Mouse (Mus musculus) hindbrain, postnatal 0 days (tissue): ENCODE results near the gene Pxmp4. TPM values are rescaled to one million over a fixed set of nuclear protein-coding genes. Genes with fewer than 3 reads are reported as not detected.

Experiments
- ATAC-seq: fragments of 200-750 bp; cut with Nextera tagmentation; 2 replicates; pipeline ENCODE4 v1.8.0; 2017; ENCODE audit warnings: mild to moderate bottlenecking, moderate TSS enrichment, moderate library complexity
- DNase-seq: peaks from one replicate; pipeline ENCODE4 v3.0.0-alpha.2; 2015; ENCODE audit warnings: low spot score
- H3K27ac ChIP-seq: fragments of 300-500 bp; sonication (generic); 2 replicates; pipeline ENCODE4 v1.5.1; 2014; ENCODE audit warnings: mild to moderate bottlenecking
- H3K27me3 ChIP-seq: fragments of 300-500 bp; sonication (generic); 2 replicates; pipeline ENCODE4 v1.6.1; 2014; ENCODE audit warnings: low read length, mixed read lengths; ENCODE audit not compliant: insufficient read depth
- H3K36me3 ChIP-seq: fragments of 300-500 bp; sonication (generic); 2 replicates; pipeline ENCODE4 v1.6.1; 2014; ENCODE audit warnings: low read length, mixed read lengths; ENCODE audit not compliant: insufficient read depth
- H3K4me1 ChIP-seq: fragments of 300-500 bp; sonication (generic); 2 replicates; pipeline ENCODE4 v1.6.1; 2014; ENCODE audit warnings: antibody characterized with exemption, low read length, mixed read lengths; ENCODE audit not compliant: insufficient read depth
- H3K4me2 ChIP-seq: fragments of 300-500 bp; sonication (generic); 2 replicates; pipeline ENCODE4 v1.6.1; 2014; ENCODE audit warnings: low read depth, mild to moderate bottlenecking, low read length, moderate library complexity, mixed read lengths
- H3K4me3 ChIP-seq: fragments of 300-500 bp; sonication (generic); 2 replicates; pipeline ENCODE4 v1.5.1; 2014; ENCODE audit warnings: low read length
- H3K9ac ChIP-seq: fragments of 300-500 bp; sonication (generic); replicated peaks from 2 replicates; pipeline ENCODE4 v1.6.1; 2014; ENCODE audit warnings: mild to moderate bottlenecking, low read length, moderate library complexity, mixed read lengths
- H3K9me3 ChIP-seq: fragments of 300-500 bp; sonication (generic); 2 replicates; pipeline ENCODE4 v1.6.1; 2016; ENCODE audit warnings: low read length, mixed read lengths
- CTCF ChIP-seq: IDR thresholded peaks from 2 replicates; pipeline ENCODE4 v1.5.1; 2016; ENCODE audit warnings: antibody characterized with exemption, control low read depth, low read depth
- WGBS: fragments of 180-500 bp; shearing (Covaris S2); extraction: QIAGEN DNeasy Blood & Tissue Kit; methylation state at CpG from one replicate; pipeline ENCODE4 v1.1.7; 2014; 5-methylcytosine and 5-hydroxymethylcytosine counted together
- polyA plus RNA-seq: library from polyadenylated mRNA; unstranded; fragments of >200 nt; fragmentation: Nextera tagmentation; extraction: Ambion mirVana; gene quantifications from 2 replicates; pipeline ENCODE4 v1.2.1, GENCODE M21; 2015
- total RNA-seq: library from RNA; depleted of rRNA; stranded (reverse); fragments of >200 nt; gene quantifications from 2 replicates; pipeline ENCODE4 v1.2.3, GENCODE M21; 2014

Pxmp4 gene
- total and polyA plus RNA-seq, 2 experiments from 2014 or later = 21.9 to 24.8 TPM

- Histone ChIP-seq H3K27ac (no peak overlapping the region), H3K9ac (no peak overlapping the region), H3K27me3 (no peaks in the 10 kb centered on the region), H3K4me3 (no peak overlapping the region), H3K9me3 (no peaks in the 10 kb centered on the region), H3K36me3 (no peaks in the 10 kb centered on the region), H3K4me2 (no peak overlapping the region), H3K4me1 (peaks cover 3% of the 10 kb centered on the region; the same call in 1 of the 2 replicates)
- TF ChIP-seq CTCF = no peak
- ATAC-seq (no peak), DNase-seq (peak; percentile 59)
- WGBS = 23% methylated on average over 7 of the region's 7 CpGs
Observed at GRCm38 (mm10) chr2:154574271-154574670, 29.2 kb downstream of the Pxmp4 start.

- no peaks in the 10 kb centered on the region for H3K36me3 ChIP-seq
- H3K4me1 ChIP-seq = peaks cover 3% of the 10 kb centered on the region
- TF ChIP-seq CTCF = no peak
- no peak overlapping the region for H3K4me2 ChIP-seq
- no peaks in the 10 kb centered on the region for H3K9me3 ChIP-seq
- ATAC-seq (no peak), DNase-seq (no peak)
- H3K27me3 ChIP-seq = no peaks in the 10 kb centered on the region
- H3K9ac ChIP-seq = no peak overlapping the region
- H3K27ac ChIP-seq = no peak overlapping the region
- no peak overlapping the region for H3K4me3 ChIP-seq
- WGBS = 71% methylated on average over 3 of the region's 3 CpGs
Observed at GRCm38 (mm10) chr2:154572996-154573395, 30.5 kb downstream of the Pxmp4 start.

GRCm38 (mm10) chr2:154571976-154572375, 31.5 kb downstream of the Pxmp4 start:
- no peak overlapping the region for H3K27ac ChIP-seq
- H3K36me3 ChIP-seq = no peaks in the 10 kb centered on the region
- 68% methylated on average over 8 of the region's 8 CpGs for WGBS
- DNase-seq = no peak
- no peak overlapping the region for H3K4me3 ChIP-seq
- no peak overlapping the region for H3K9ac ChIP-seq
- H3K9me3 ChIP-seq = no peaks in the 10 kb centered on the region
- TF ChIP-seq CTCF = no peak
- no peaks in the 10 kb centered on the region for H3K27me3 ChIP-seq
- H3K4me1 ChIP-seq = no peaks in the 10 kb centered on the region; the same call in 1 of the 2 replicates
- ATAC-seq = no peak
- no peak overlapping the region for H3K4me2 ChIP-seq

- Histone ChIP-seq H3K9me3 (no peaks in the 10 kb centered on the region), H3K4me2 (no peak overlapping the region), H3K4me3 (no peak overlapping the region), H3K4me1 (no peaks in the 10 kb centered on the region; the same call in 1 of the 2 replicates), H3K9ac (no peak overlapping the region), H3K36me3 (no peaks in the 10 kb centered on the region), H3K27ac (no peak overlapping the region), H3K27me3 (no peaks in the 10 kb centered on the region)
- TF ChIP-seq CTCF = no peak
- ATAC-seq (no peak), DNase-seq (no peak)
- 79% methylated on average over 4 of the region's 4 CpGs for WGBS
Observed at GRCm38 (mm10) chr2:154571266-154571665, 32.2 kb downstream of the Pxmp4 start.

GRCm38 (mm10) chr2:154570666-154571065, 32.8 kb downstream of the Pxmp4 start:
- Histone ChIP-seq H3K36me3 (no peaks in the 10 kb centered on the region), H3K9ac (no peak overlapping the region), H3K4me1 (no peaks in the 10 kb centered on the region; the same call in 1 of the 2 replicates), H3K4me3 (no peak overlapping the region), H3K9me3 (no peaks in the 10 kb centered on the region), H3K4me2 (peak overlapping the region; percentile 92; the same call in 1 of the 2 replicates), H3K27ac (no peak overlapping the region), H3K27me3 (no peaks in the 10 kb centered on the region)
- ATAC-seq (no peak), DNase-seq (no peak)
- TF ChIP-seq CTCF = no peak
- WGBS = 53% methylated on average over 4 of the region's 4 CpGs

- H3K36me3 ChIP-seq = no peaks in the 10 kb centered on the region
- ATAC-seq = peak; percentile 98
- peak; percentile 34 for TF ChIP-seq CTCF
- DNase-seq = peak; percentile 97
- peak within 1 kb of the TSS; percentile 59 for H3K9ac ChIP-seq
- no peaks in the 10 kb centered on the region for H3K9me3 ChIP-seq
- WGBS = under 1% methylated on average over 29 of the region's 44 CpGs
- peak within 1 kb of the TSS; percentile 74 for H3K4me3 ChIP-seq
- peak within 1 kb of the TSS; percentile 74 for H3K27ac ChIP-seq
- no peaks in the 10 kb centered on the region; the same call in 1 of the 2 replicates for H3K4me1 ChIP-seq
- H3K27me3 ChIP-seq = no peaks in the 10 kb centered on the region
- H3K4me2 ChIP-seq = peak within 1 kb of the TSS; percentile 92
Observed at GRCm38 (mm10) chr2:154569836-154570286, 33.6 kb downstream of the Pxmp4 start, which contains the start of gene E2f1. Gene E2f1 (minus strand): TSS chr2:154569892.

GRCm38 (mm10) chr2:154569071-154569748, 34.3 kb downstream of the Pxmp4 start:
- WGBS = under 1% methylated on average over 55 of the region's 70 CpGs
- H3K4me3 ChIP-seq = peak overlapping the region; percentile 74
- no peaks in the 10 kb centered on the region for H3K9me3 ChIP-seq
- DNase-seq = peak; percentile 60
- peak overlapping the region; percentile 59 for H3K9ac ChIP-seq
- H3K4me2 ChIP-seq = peak overlapping the region; percentile 92
- H3K27me3 ChIP-seq = no peaks in the 10 kb centered on the region
- no peaks in the 10 kb centered on the region; the same call in 1 of the 2 replicates for H3K4me1 ChIP-seq
- peak overlapping the region; percentile 74 for H3K27ac ChIP-seq
- H3K36me3 ChIP-seq = no peaks in the 10 kb centered on the region
- ATAC-seq = peak; percentile 42
- TF ChIP-seq CTCF = no peak
